Comparison of ENCODE assay signal across 26 mouse cellular contexts in genomic region chr12:41468374-41468991, GRCm38 (mm10). TPM values are rescaled to one million over a fixed set of nuclear protein-coding genes. Genes with fewer than 3 reads are reported as not detected.
DNase-seq lines count a peak whose midpoint lies in the region; ATAC-seq and TF ChIP-seq lines count a peak whose summit lies in the region.
"Had no signal": no experiment of that assay in that cellular context is flagged by ENCODE, and none has a peak within 500 bp of the region (broad histone marks: within the 10 kb centered on the region; RNA-seq: fewer than 3 reads in every experiment).

No protein-coding gene starts in this region.

- no peaks in the 10 kb centered on the region for H3K36me3 ChIP-seq in forebrain, embryonic 13.5 days (ENCODE audit: poor library complexity, severe bottlenecking)
- no peaks in the 10 kb centered on the region for H3K36me3 ChIP-seq in forebrain, embryonic 10.5 days (replicated peaks)
- no peaks in the 10 kb centered on the region for H3K36me3 ChIP-seq in forebrain, embryonic 15.5 days
- no peaks in the 10 kb centered on the region for H3K36me3 ChIP-seq in forebrain, embryonic 11.5 days (ENCODE audit: control insufficient read depth, insufficient read depth, low read length)
- H3K36me3 ChIP-seq: embryonic facial prominence, embryonic 13.5 days; embryonic facial prominence, embryonic 15.5 days; G1E had no signal

- H3K27ac ChIP-seq in forebrain, embryonic 13.5 days, result 0 out of 2 replicates have a peak overlapping the region, but pooled peaks have one; percentile 7
- H3K27ac ChIP-seq in forebrain, embryonic 10.5 days, result no peak overlapping the region
- no peak overlapping the region for H3K27ac ChIP-seq in forebrain, embryonic 15.5 days (replicated peaks)
- H3K27ac ChIP-seq in forebrain, embryonic 11.5 days (ENCODE audit: low read depth, low read length), result no peak overlapping the region
- H3K27ac ChIP-seq: embryonic facial prominence, embryonic 13.5 days; embryonic facial prominence, embryonic 15.5 days had no signal

- H3K27me3 ChIP-seq in forebrain, embryonic 13.5 days, result no peaks in the 10 kb centered on the region
- H3K27me3 ChIP-seq in forebrain, embryonic 10.5 days (ENCODE audit: poor library complexity, severe bottlenecking), result no peaks in the 10 kb centered on the region
- no peaks in the 10 kb centered on the region for H3K27me3 ChIP-seq in forebrain, embryonic 15.5 days
- H3K27me3 ChIP-seq in forebrain, embryonic 11.5 days (ENCODE audit: control insufficient read depth, insufficient read depth, low read length), result no peaks in the 10 kb centered on the region
- H3K27me3 ChIP-seq: CH12.LX; embryonic facial prominence, embryonic 13.5 days; embryonic facial prominence, embryonic 15.5 days; Patski had no signal

- no peak for TF ChIP-seq POLR2A in brain, embryonic 14.5 days (IDR thresholded peaks at IDR 0.05; ENCODE audit: borderline replicate concordance, extremely low read depth, insufficient read depth, insufficient read length, poor library complexity, severe bottlenecking)

- no peak overlapping the region for H3K4me3 ChIP-seq in forebrain, embryonic 13.5 days
- H3K4me3 ChIP-seq in forebrain, embryonic 10.5 days, result no peak overlapping the region
- H3K4me3 ChIP-seq in forebrain, embryonic 15.5 days, result no peak overlapping the region
- H3K4me3 ChIP-seq in forebrain, embryonic 11.5 days (ENCODE audit: low read depth, low read length), result no peak overlapping the region
- H3K4me3 ChIP-seq: embryonic facial prominence, embryonic 13.5 days; embryonic facial prominence, embryonic 15.5 days; erythroblast, embryonic 14.5 days had no signal

- DNase-seq in forebrain, embryonic 10.5 days (ENCODE audit: extremely low spot score, low spot score), result no peak
- DNase-seq in forebrain, embryonic 11.5 days (ENCODE audit: low spot score), result no peak
- DNase-seq in frontal cortex, postnatal 14 days (ENCODE audit: low spot score in 2 of 2), result no peak
- peak; percentile 56 for DNase-seq in brain, embryonic 14.5 days (ENCODE audit: low read depth)
- DNase-seq: adrenal gland, adult 8-10 months; adrenal gland, postnatal 14 days; adrenal gland, postnatal 36 days; B cell, adult 2 months; cerebellum, adult 11 months; cerebellum, adult 18-20 months; cerebellum, adult 8-10 months; cerebellum, adult 9-11 months; cerebellum, postnatal 14 days; cerebellum, postnatal 36 days; embryo, embryonic 11 days had no signal

- H3K9me3 ChIP-seq in forebrain, embryonic 13.5 days (replicated peaks), result no peaks in the 10 kb centered on the region
- no peaks in the 10 kb centered on the region for H3K9me3 ChIP-seq in forebrain, embryonic 10.5 days
- H3K9me3 ChIP-seq in forebrain, embryonic 15.5 days, result no peaks in the 10 kb centered on the region
- H3K9me3 ChIP-seq in forebrain, embryonic 11.5 days (ENCODE audit: control insufficient read depth, low read length), result no peaks in the 10 kb centered on the region
- H3K9me3 ChIP-seq: embryonic facial prominence, embryonic 13.5 days; embryonic facial prominence, embryonic 15.5 days; G1E had no signal

- H3K4me2 ChIP-seq in forebrain, embryonic 13.5 days, result no peak overlapping the region
- H3K4me2 ChIP-seq in forebrain, embryonic 15.5 days (replicated peaks), result no peak overlapping the region
- H3K4me2 ChIP-seq in forebrain, embryonic 11.5 days (ENCODE audit: low read depth, low read length, severe bottlenecking), result no peak overlapping the region
- H3K4me2 ChIP-seq: embryonic facial prominence, embryonic 13.5 days; embryonic facial prominence, embryonic 15.5 days had no signal

- no peak for TF ChIP-seq CTCF in brain, embryonic 14.5 days (IDR thresholded peaks at IDR 0.05; ENCODE audit: borderline replicate concordance, extremely low read depth, insufficient read depth, insufficient read length)

- WGBS in forebrain, embryonic 13.5 days, result 67% methylated on average over 3 of the region's 3 CpGs
- 95% methylated on average over 3 of the region's 3 CpGs for WGBS in forebrain, embryonic 10.5 days
- 57% methylated on average over 3 of the region's 3 CpGs for WGBS in forebrain, embryonic 15.5 days
- 85% methylated on average over 3 of the region's 3 CpGs for WGBS in forebrain, embryonic 11.5 days

- no peak overlapping the region for H3K9ac ChIP-seq in forebrain, embryonic 13.5 days
- H3K9ac ChIP-seq in forebrain, embryonic 15.5 days (replicated peaks), result no peak overlapping the region
- no peak overlapping the region for H3K9ac ChIP-seq in forebrain, embryonic 11.5 days (ENCODE audit: low read length)
- H3K9ac ChIP-seq: embryonic facial prominence, embryonic 13.5 days; embryonic facial prominence, embryonic 15.5 days had no signal

- peaks cover 25% of the 10 kb centered on the region for H3K4me1 ChIP-seq in forebrain, embryonic 13.5 days
- peaks cover 11% of the 10 kb centered on the region; the same call in 1 of the 2 replicates for H3K4me1 ChIP-seq in forebrain, embryonic 10.5 days
- H3K4me1 ChIP-seq in forebrain, embryonic 15.5 days, result peaks cover 23% of the 10 kb centered on the region
- H3K4me1 ChIP-seq in forebrain, embryonic 11.5 days (replicated peaks; ENCODE audit: control insufficient read depth, insufficient read depth, low read length), result 0 out of 2 replicates have a peak, but pooled peaks cover 4% of the 10 kb centered on the region
- H3K4me1 ChIP-seq: embryonic facial prominence, embryonic 13.5 days; embryonic facial prominence, embryonic 15.5 days had no signal

- ATAC-seq in forebrain, embryonic 13.5 days, result peak; percentile 46
- peak; percentile 26; the same call in 1 of the 2 replicates for ATAC-seq in forebrain, embryonic 15.5 days (replicated peaks)
- ATAC-seq in forebrain, embryonic 11.5 days (replicated peaks; ENCODE audit: low FRiP score), result no peak
- peak; percentile 69; the same call in 1 of the 2 replicates for ATAC-seq in frontal cortex, adult (ENCODE audit: low TSS enrichment)
- ATAC-seq: activated CD4-positive, CD25-positive, alpha-beta regulatory T cell, adult 4 months; CD4-positive, CD25-positive, alpha-beta regulatory T cell, adult 4 months; Patski had no signal

RNA-seq across cellular contexts. Expression of gene Lrrn3, which starts 17.7 kb away (rescaled TPM):
- polyA plus RNA-seq in forebrain, embryonic 13.5 days (2015; fragmentation: Nextera tagmentation; extraction: Ambion mirVana), result 52.4 and 53.8 TPM in 2 replicates
- 5.2 and 6.3 TPM in 2 replicates for polyA plus RNA-seq in forebrain, embryonic 10.5 days (2016; fragmentation: Nextera tagmentation; extraction: Ambion mirVana)
- polyA plus RNA-seq in forebrain, embryonic 15.5 days (2015; fragmentation: Nextera tagmentation; extraction: Ambion mirVana), result 73.4 and 76.1 TPM in 2 replicates
- 23.5 and 24.0 TPM in 2 replicates for polyA plus RNA-seq in forebrain, embryonic 11.5 days (2014; fragmentation: Nextera tagmentation; extraction: Ambion mirVana)
- 33.1 and 50.8 TPM in 2 replicates for polyA plus RNA-seq in brain, embryonic 14.5 days (2012; rRNA removed)
- polyA plus RNA-seq: erythroblast, embryonic 14.5 days; G1E had no signal
